Mouse (Mus musculus) neural tube, embryonic 10.5 days (tissue): ENCODE measurements around the gene Chpf.

Experiments
- DNase-seq: peaks from one replicate; pipeline ENCODE4 v3.0.0-alpha.2; 2017; ENCODE audit warnings: low spot score; ENCODE audit errors: extremely low spot score

Gene Chpf

DNA sequence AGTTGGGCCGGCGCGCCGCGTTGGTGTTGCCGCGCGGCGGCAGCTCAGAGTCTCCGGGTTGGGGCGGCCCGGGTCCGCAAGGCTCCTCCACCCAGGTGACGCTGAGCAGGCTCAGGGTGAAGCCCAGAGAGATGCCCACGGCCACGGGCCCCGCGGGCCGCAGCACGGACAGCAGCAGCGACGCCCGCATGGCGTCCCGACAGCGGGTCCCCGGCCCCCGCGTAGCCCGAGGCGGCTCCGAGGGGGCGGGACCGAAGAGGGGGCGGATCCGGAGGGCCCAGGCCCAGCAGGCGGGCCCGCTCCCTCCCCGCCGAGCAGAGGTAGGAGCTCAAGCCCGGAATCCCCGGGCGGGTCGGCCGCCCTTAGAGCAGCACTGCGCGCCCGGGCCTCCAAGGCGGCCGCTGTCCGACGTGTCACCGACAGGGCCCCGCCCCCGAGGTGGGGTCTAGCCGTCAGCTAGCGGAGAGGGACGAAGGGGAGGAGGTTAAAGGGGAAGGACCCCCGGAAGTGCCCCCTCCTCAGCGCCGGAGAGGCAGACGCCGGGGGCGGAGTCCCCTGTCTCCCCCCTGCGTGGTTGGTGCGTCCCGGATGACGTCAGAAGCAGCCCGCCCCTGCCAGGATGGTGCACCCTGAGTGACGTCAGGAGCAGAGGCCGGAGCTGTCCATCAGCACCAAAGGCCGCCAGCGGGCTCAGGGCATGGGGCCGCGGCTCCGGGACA is at the start of gene Chpf, which contains the start of gene Tmem198:
TSS of gene Chpf (minus strand) at position 392 of the 719 bp plus-strand sequence.
TSS of gene Tmem198 (plus strand) at position 617 of the 719 bp plus-strand sequence.
- DNase-seq, result peak; percentile 100

DNA sequence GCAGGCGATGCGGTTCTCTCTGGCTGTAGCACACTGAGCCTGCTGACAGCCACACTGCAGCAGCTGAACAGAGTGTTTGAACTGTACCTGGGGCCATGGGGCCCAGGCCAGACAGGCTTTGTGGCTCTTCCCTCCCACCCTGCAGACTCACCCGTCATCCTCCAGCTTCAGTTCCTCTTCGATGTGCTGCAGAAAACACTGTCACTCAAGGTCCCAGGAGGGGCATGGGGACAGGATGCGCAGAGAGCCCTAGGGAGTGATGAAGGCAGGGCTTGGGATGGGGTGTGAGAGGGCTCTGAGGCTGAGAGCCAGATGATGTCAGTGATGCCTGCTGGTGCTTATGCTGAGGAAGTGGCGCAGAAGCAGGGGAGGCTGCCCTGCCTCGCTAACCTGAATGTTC is 45.6 kb upstream of the Chpf start:
- no peak for DNase-seq

DNA sequence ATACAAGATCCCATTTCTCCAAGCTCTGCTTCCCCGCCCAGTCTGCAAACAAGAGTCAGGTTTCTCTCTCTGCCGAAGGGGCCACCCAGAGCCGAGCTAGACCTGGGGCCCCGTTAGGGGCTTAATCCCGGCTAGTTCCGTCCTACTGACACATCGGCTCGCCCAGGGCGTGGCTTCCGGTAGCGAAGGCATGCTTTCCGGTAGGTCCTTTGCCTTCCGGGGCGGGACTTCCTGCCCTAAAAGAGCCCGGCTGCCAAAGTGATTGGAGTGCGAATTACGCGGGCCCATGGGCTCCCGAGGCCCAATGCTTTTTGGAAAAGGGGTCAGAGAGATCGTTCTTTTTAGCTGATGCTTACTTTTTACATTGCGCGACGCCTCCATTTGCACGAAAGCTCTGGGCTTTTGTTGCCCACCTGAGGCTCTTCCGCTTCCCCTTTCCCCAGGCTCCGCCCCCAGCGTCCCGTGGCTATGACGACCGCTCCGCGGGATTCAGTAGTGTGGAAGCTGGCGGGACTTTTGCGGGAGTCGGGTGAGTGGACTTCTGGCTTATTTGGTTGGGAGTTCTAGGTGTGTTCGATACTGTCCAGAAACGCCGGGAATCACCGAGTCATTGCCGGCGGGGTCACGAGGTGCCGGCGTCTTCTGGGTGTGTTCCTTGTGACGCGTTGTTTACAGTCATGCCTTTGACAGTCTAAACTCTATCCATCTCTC is 42.4 kb upstream of the Chpf start, which contains the start of gene Stk11ip:
TSS of gene Stk11ip (plus strand) at position 209 of the 711 bp plus-strand sequence.
- peak; percentile 96 for DNase-seq

DNA sequence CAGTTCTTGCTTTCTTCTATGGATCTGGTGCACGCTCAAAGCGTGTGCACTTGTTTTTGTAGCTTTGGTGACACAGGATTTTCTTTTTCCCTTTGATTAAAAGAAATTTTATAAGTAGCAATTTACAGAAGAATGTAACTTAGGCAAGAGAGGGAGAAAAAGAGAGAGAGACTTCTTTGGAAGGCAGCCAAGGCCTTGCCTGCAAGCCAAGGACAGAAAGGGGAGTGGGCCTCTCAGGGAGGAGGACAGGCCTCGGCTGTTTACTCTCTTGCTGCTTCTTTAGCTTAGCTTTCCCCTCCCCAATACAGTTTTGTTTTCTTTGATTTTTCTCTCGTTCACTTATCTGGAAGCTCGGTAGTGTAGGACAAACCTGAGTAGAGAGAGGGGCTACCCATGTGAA is 40.5 kb upstream of the Chpf start:
- DNase-seq, result no peak

DNA sequence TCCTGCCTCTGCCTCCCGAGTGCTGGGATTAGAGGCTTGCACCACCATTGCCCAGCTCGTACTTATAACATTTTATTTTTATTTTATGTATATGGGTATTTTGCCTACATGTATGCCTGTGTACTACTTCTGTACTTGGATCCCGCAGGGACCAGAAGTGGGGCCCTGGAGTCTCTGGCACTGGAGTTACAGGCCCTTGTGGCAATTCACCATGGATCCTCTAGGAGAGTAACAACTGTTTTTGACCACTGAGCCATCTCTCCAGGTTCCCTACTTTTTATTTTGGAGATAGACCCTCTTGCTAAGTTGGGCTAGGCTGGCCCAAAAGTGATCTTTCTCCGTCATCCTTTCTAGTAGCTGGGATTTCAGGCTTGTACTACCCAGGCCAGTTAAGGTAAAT is 39.3 kb upstream of the Chpf start:
- DNase-seq, result no peak

DNA sequence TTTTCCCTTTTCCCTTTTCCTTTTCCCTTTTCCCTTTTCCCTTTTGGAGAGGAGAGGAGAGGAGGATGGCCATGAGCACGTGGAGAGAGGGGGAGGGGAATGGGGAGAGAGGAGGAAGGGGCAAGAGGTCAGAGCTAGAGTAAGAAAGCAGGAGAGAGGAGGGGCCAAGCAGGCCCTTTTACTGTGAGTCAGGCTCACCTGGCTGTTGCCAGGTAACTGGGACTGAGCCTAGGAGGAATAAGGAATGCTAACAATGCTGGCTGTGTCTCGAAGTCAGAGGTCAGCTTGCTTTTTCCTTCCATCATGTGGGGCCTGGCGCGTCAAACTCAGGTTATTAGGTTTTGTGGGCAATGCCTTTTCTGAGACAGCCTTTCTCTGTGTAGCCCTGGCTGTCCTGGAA is 38.9 kb upstream of the Chpf start:
- no peak for DNase-seq

DNA sequence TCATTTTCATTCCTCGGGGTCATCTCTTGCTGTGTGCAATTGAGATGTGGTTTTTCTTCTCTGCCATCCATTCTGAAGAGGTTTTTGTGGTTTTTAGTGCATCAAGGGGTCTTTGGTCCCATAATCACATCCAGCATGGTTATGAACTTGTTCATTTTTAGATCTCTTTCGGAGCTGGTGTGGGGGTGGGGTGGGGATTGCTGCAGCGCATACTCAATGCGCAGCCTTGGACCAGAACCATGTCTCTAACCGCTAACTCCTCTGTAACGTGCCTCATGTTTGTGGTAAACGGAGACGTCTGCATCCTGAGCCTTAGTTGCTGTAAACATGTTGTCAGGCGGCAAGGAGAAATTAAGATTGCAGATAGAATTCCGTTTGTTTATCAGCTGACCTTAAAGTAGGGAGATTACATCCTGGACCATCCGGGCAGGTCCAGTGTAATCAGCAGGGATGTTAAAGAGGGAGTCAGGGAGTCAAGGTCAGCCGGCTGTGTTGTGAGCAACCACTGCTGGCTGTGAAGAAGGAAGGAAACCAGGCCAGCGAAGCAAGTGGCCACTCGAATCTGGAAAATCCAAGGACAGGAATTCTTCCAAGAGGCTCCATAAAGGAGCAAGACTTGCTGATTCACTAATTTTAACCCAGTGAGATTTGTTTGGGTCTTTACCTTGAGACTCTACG is 37.7 kb upstream of the Chpf start:
- no peak for DNase-seq

DNA sequence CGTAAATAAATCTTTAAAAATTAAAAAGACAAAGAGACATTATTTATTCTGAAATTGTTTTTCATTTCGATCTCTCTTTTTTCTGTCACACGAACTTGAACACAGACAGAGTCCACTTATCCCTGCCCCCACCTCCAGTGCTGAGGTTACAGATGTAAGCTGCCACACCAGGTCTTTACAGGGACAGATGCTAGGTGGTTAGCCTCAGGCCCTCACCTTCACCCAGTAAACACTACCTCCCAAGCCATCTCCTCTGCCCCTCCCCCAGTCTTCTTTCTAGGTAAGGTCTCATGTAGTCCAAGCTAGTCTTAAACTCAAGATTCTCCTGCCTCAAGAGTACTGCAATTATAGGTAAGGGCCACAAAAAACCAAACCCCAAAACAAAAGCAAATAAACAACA is 33.4 kb upstream of the Chpf start:
- DNase-seq, result no peak

DNA sequence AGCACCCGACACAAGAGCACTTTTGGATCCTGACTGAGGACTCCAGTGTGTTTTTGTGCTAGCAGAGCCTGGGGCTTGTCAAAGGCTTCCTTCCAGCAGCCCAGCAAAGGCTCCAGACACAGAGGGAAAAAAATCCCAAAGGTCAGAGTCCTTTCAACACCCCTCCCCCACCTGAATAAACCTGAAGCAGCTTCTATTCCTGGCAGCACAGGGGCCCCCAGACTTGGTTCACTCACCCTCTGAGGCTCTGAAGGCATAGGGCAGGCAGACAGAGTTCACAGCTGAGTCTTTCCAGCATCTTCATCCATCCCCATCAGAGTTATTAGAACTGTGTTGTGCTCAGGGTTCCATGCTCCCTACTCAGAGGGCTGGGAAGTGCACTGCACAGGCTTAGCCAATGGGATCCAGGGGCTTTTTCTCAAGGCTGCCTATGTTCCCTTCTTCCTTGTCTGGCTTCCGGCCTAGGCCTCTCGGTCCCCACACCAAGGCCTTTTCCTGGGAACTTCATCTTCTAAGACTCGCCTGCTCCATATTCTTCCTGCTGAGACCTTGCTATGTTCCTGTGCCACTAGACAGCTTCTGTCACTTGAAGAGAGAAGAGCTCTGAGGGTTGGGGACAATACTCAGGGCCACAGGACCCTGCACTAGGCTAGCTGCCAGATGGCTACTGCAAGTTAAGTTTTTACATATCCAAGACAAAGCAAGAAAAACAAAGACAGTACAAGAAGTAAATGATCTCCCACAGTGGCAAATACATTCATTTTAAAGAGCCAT is 32.5 kb upstream of the Chpf start:
- no peak for DNase-seq

DNA sequence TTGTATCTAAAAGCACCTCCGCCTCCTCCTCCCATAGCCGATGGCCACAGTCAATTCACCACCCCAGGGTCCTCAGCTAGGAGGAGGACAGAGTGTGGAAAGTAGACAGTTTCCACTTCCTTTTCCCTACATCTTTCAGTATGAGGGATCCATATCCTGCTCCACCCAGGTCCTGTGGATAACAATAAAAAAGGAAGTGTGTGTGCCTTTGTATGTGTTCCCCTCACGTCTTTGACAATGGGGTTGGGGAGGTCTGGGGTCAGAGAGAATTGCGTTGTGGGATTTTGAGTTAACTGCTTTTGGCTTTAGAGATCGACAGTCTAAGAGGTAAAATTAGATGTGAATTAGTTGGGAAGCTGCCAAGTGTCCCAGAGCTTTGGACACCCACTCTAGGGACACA is 31.0 kb upstream of the Chpf start:
- DNase-seq, result no peak

DNA sequence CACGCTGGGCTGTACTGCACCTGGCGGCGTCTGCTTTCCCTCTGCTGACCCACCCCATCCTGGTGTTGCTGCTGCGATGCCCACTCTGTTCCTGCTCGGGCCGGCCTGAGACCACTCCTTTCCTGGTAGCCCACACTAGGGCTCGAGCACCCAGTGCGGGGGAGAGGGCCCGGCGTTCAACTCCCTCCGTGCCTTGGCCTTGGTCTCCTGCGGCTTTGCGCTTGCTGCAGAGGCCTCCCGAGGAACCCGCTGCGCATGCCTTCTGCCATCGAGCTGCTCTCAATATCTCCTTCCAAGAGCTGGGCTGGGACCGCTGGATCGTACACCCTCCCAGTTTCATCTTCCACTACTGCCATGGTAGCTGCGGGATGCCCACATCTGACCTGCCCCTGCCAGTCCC is 30.5 kb upstream of the Chpf start:
- DNase-seq, result no peak

DNA sequence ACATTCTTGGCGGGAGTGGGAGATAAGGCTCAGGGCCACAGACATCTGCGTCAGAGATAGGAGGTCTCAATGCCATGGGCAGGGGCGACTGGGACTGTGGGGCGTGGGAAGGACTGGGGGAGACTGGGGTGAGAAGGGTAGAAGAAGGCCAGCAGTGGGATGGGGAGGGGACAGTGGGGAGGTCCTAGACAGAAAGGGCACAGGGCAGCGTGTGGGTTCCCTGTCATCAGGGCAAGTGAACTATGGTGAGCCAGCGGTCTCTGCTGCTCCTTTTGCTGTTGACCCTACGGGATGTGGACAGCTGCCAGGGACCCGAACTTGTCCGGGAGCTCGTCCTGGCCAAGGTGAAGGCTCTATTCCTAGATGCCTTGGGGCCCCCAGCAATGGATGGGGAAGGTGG is 27.9 kb upstream of the Chpf start, which contains the start of gene Inha:
TSS of gene Inha (plus strand) at position 72 of the 400 bp plus-strand sequence.
- no peak for DNase-seq

DNA sequence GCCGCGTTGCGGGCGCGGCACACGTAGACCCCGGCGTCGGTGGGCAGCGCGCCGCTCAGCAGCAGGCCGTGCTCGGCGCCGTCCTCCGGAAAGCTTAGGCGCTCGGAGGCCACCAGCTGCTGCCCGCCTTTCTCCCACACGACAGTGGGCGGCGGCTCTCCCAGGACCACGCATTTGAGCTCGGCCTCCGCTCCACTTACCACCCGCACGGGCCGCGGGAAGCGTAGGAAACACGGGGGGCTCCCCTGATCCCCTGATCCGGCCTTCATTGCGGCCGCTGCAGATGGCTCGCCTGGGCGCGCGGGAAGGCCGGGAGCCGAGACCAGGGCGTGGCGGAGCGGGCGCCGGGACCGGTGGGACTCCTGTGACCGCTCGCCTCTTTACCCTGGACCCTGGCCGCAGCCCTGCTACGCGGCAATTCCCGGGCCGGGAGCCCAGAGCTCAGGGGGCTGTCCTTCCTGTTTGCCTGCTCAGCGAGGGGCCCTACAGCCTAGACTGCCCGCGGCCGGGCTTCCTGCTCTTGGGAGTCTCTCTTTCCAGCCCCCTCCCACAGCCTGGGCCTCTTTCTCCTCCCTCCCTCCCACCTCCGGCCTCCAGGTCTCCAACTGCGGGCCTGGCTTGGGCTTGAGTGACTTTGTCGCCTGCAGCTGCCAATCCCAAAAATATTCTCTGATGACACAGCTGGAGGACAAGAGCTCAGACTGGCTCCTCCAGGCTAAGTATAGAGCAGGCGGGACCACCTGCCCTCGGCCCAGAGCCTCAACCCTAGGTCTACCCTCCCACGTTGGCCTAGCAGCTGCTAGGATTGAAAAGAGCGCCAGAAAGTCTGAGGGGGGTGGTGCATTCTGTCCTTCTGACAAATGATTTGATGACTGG is 27.1 kb upstream of the Chpf start, which contains the start of gene Obsl1:
TSS of gene Obsl1 (minus strand) at position 497 of the 876 bp plus-strand sequence.
- DNase-seq, result peak; percentile 85

DNA sequence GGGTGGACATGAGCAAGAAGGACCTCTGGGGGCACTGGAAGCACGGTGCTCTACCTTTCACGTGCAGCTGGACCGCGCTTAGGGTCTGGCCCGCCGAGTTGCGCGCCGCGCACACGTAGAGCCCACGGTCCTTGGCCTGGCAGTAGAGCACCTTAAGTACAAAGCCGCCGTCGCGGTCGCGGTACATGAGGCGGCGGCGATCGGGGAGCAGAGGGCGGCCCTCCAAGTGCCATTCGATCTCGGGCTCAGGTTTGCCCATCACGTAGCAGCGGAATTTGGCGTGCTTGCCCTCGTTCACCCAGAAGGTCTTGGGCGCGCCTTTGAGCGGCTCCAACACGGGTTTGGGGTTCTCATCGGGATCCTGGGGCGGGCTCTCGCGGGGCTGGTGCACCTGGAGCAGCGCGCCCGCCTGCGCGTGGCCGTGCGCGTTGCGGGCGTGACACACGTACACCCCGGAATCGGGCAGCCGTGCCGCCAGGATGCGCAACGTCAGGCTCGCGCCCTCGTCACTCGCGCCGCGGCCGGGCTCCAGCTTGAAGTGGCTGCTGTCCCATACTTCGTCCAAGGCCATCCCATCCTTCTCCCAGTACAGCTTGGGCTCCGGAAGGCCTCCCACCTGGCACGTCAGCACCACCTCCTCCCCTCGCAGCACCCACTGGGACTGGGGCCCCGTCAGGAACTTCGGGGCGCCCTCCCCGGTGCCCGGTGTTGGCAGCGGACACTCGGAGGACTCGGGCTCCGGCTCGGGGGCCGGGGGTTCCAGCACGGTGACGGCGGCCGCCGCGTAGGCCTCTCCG is 26.2 kb upstream of the Chpf start:
- peak; percentile 74 for DNase-seq

DNA sequence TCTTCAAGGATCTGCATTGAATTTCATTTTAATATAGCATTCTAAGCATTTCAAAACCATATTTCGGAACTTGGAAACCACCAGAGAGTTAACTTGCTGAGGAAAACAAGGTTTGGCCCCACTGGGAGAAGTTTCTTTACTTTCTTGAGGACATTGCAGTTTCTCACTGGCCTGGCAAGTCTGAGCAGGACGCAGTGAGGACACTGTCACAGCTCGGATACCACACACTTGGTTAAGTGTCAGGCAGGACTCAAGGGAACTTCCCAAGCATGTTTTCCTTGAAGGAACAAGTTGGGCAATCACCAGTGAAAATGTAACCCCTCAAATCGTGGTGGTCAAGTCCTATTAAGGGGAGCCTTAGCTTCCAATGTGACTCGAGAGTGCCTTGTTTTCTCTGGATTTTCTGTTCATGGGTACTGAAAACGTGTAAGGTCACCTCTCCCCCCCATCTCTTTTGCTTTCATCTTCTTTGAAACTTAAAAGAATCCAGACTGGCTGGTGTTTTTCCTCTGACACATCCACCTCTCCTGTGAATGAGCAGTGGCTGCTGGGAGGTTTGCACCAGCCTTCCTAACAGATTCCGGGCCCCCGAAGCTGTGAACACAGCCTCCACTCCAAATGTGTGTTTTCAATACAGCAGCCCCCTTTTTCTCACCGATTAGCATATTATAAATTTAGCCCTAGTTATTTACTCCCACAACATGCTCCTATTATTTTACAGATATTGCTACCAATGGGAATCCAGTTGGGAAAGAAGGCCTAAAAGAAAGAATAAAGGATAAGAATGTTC is 25.3 kb upstream of the Chpf start:
- DNase-seq, result no peak

DNA sequence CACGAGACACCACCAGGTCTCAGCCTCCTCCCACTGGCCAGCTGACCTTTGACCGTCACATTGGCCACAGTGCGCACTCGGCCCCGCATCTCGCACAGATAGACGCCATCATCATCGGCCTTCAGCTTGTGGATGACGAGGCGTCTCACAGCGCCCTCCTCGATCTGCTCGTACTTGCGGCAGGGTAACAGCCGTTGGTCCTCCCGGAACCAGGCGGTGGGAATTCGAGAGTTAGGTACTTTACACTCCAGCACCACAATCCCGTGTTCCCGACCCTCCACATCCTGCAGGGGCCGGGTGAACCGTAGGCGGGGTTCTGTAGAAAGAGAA is 24.5 kb upstream of the Chpf start:
- DNase-seq, result no peak

DNA sequence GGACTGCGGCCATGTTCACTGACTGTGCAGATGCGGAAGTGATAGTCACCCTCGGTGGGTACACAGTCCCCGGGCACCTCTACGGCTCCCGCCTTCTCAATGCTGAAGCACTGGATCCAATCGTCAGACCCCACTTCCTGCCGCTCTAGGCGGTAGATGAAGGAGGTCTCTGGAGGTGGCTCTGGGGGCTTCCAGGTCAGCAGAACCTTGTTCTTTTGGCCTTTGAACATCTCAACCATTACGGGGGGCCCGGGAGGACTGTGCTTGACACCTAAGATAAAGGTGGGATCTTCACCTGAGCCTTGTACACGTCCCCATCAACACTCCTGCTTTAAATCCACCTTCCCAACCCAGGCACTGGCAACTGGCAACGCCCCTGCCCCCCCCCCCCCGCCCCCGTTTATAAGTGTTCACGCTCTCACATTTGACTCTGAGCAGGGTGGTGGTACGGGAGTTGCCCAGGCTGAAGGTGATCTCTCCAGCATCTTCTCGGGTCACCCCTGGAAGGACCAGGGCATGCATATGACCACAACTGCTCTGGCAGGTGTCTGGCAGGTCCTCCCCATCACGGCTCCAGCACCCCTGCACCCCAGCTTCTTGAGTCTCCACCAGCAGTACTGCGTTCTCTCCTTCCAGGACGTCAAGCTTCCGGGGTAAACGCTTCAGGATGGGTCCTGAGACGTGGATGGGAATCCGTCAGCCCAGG is 24.0 kb upstream of the Chpf start:
- DNase-seq, result no peak

DNA sequence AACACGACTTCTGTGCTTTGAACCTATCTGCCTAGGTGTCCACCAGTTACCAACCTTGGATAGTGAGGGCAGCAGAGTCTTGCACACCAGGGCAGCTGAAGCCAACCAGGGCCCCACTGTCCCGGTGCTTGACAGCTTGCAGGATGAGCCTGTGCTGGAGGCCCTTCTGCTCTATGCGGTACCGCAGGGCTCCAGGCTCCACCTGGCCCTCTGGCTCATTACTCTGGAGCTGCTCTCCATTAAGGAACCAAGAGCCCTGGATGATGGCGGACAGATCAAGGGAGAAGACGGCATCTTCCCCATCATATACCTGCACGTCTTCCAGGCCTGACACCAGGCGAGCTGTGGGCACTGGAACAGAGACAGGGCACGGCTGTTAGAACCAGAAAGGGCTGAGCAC is 22.8 kb upstream of the Chpf start:
- no peak for DNase-seq
